8 mouse cellular contexts compared by ENCODE assay signal in the genomic region with DNA sequence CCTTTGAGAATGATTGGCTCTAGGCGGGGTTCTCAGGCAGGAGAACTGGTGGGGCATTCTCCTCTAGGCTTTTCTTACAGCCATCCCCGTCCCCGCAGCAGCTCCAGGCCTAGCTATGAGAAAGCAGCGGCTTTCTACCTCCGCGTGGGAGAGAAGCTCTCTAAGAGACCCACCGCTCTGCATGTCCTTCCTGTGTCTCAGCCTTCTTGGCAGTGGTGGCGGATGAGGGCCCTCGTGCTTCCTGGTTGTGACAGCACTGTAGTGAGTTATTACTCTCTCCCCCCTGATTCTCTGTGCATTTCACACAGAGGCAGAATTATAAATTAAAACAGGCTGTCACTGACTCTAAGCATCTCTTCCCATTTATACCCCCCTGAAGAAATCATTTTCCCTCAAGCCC.
DNase-seq lines count a peak whose midpoint lies in the region.

No protein-coding gene starts in this region.

- DNase-seq in embryo, embryonic 10.5 days (ENCODE audit: low spot score): peak; percentile 29
- DNase-seq in embryo, embryonic 10 days (ENCODE audit: low spot score): no peak
- peak; percentile 6 to 18 for DNase-seq in spleen, postnatal 36 days (ENCODE audit: low spot score in 2 of 2)
- DNase-seq in spleen, postnatal 14 days (ENCODE audit: low spot score in 2 of 2): no peak
- peak; percentile 68 for DNase-seq in kidney, postnatal 14 days
- DNase-seq in frontal cortex, postnatal 14 days (ENCODE audit: low spot score in 2 of 2): no peak
- no peak for DNase-seq in frontal cortex, postnatal 10 days (ENCODE audit: low spot score in 2 of 2)
- no peak for DNase-seq in cerebellum, adult 11 months

Comparison
In these comparisons a context has a peak if more than half of its experiments do, and no peak if none do; other contexts are left out.
1. DNase-seq: peak in embryo, embryonic 10.5 days (single experiment), spleen, postnatal 36 days (2 of 2) and kidney, postnatal 14 days (single experiment); none in embryo, embryonic 10 days (single experiment), spleen, postnatal 14 days (0 of 2), frontal cortex, postnatal 14 days (0 of 2), frontal cortex, postnatal 10 days (0 of 2) and cerebellum, adult 11 months (single experiment).